Mouse (Mus musculus) kidney, adult 2 months (tissue): Measurements from ENCODE around the gene Gm5565. TPM values are rescaled to one million over a fixed set of nuclear protein-coding genes. Genes with fewer than 3 reads are reported as not detected.
"Not testable (repeated sequence)": the region's sequence is repeated elsewhere in the genome, so short reads cannot be mapped to it uniquely, and the experiment has no call there.

ENCODE experiments used
- DNase-seq: peaks from one replicate; pipeline ENCODE4 v3.0.0; 2021
- H3K27ac ChIP-seq: fragments of 200-500 bp; 2 replicates; pipeline ENCODE4 v1.5.1; 2012; ENCODE audit warnings: low read depth, low read length, control low read depth, inconsistent platforms; ENCODE audit not compliant: insufficient read depth
- H3K27me3 ChIP-seq: fragments of 200-500 bp; replicated peaks from 2 replicates; pipeline ENCODE4 v1.6.1; 2012; ENCODE audit warnings: mild to moderate bottlenecking, moderate library complexity, low read length, inconsistent platforms; ENCODE audit not compliant: control insufficient read depth, insufficient read depth
- H3K36me3 ChIP-seq: fragments of 200-500 bp; 2 replicates; pipeline ENCODE4 v1.6.1; 2012; ENCODE audit warnings: mild to moderate bottlenecking, moderate library complexity, low read length, inconsistent platforms; ENCODE audit not compliant: control insufficient read depth, insufficient read depth
- H3K4me1 ChIP-seq: fragments of 200-500 bp; 2 replicates; pipeline ENCODE4 v1.6.1; 2011; ENCODE audit warnings: low read length; ENCODE audit not compliant: control insufficient read depth, insufficient read depth
- H3K4me3 ChIP-seq: fragments of 200-500 bp; 2 replicates; pipeline ENCODE4 v1.5.1; 2011; ENCODE audit warnings: mild to moderate bottlenecking, low read depth, low read length, control low read depth; ENCODE audit not compliant: insufficient read depth
- CTCF ChIP-seq: fragments of 200-500 bp; conservative IDR thresholded peaks from 2 replicates; pipeline ENCODE4 v1.5.1; 2011; ENCODE audit warnings: low read depth, mild to moderate bottlenecking, control low read depth, low read length, moderate library complexity, mixed read lengths; ENCODE audit not compliant: insufficient read depth, insufficient read length
- POLR2A ChIP-seq: fragments of 200-500 bp; IDR thresholded peaks from one replicate; pipeline ENCODE4 v1.6.1; 2011; ENCODE audit warnings: low read depth, low read length, control low read depth
- WGBS: fragments of 180-500 bp; shearing (Covaris S2); methylation state at CpG from one replicate; pipeline ENCODE4 v1.1.7; 2018; 5-methylcytosine and 5-hydroxymethylcytosine counted together
- polyA plus RNA-seq: library from polyadenylated mRNA; depleted of rRNA; stranded (reverse); fragments of >200 nt; gene quantifications from 2 replicates; pipeline ENCODE4 v1.2.3, GENCODE M21; 2012; rRNA removed

Gm5565 gene
- polyA plus RNA-seq = not detected in 2 replicates

GRCm38 (mm10) chr5:146160439-146160838, at the start of gene Gm5565:
Gm5565 (minus strand) TSS chr5:146160539.
- H3K36me3 ChIP-seq, H3K4me3 ChIP-seq, H3K27me3 ChIP-seq, DNase-seq, H3K27ac ChIP-seq, H3K4me1 ChIP-seq: not testable (repeated sequence)
- WGBS = 86% methylated on average over 3 of the region's 3 CpGs

DNA sequence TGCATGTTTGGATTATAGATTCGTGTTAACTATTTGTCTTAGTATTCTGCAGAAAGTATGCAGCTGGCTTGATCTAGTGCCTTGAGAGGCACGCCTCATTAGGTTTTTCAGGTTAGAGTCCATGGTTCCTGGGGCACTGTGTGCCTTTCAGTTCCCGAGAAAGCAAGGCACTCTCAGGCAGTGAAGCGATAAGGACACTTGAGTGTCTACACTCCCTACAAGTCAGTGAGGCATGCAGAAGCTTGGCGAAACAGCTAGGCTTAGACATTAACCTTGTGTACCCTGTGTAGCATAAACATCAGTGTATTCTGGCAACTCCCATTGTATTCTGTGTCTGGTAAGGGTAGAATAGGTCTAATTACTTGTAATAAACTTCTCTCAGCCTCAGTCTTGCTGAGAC, 45.2 kb upstream of the Gm5565 start:
- Histone ChIP-seq H3K4me1 (peaks cover 26% of the 10 kb centered on the region), H3K27ac (peak overlapping the region; percentile 97), H3K36me3 (peaks cover 5% of the 10 kb centered on the region), H3K4me3 (no peak overlapping the region), H3K27me3 (no peaks in the 10 kb centered on the region)
- DNase-seq = peak; percentile 96
- no peak for TF ChIP-seq POLR2A
- no peak for TF ChIP-seq CTCF
- 31% methylated on average over 5 of the region's 5 CpGs for WGBS

- peaks cover 33% of the 10 kb centered on the region for H3K4me1 ChIP-seq
- WGBS = 72% methylated on average over 2 of the region's 2 CpGs
- no peaks in the 10 kb centered on the region for H3K27me3 ChIP-seq
- TF ChIP-seq POLR2A = no peak
- H3K36me3 ChIP-seq = peaks cover 4% of the 10 kb centered on the region
- H3K4me3 ChIP-seq = no peak overlapping the region
- DNase-seq = peak; percentile 20
- H3K27ac ChIP-seq = peak overlapping the region; percentile 79
Measured at GRCm38 (mm10) chr5:146203921-146204320, 43.6 kb upstream of the Gm5565 start.

- Histone ChIP-seq H3K27ac (no peak overlapping the region), H3K4me1 (peaks cover 25% of the 10 kb centered on the region), H3K27me3 (no peaks in the 10 kb centered on the region), H3K36me3 (peaks cover 5% of the 10 kb centered on the region), H3K4me3 (no peak overlapping the region)
- TF ChIP-seq POLR2A = no peak
- no peak for TF ChIP-seq CTCF
- 99% methylated on average over 6 of the region's 6 CpGs for WGBS
- no peak for DNase-seq
Measured at GRCm38 (mm10) chr5:146200580-146200979, 40.2 kb upstream of the Gm5565 start.

DNA sequence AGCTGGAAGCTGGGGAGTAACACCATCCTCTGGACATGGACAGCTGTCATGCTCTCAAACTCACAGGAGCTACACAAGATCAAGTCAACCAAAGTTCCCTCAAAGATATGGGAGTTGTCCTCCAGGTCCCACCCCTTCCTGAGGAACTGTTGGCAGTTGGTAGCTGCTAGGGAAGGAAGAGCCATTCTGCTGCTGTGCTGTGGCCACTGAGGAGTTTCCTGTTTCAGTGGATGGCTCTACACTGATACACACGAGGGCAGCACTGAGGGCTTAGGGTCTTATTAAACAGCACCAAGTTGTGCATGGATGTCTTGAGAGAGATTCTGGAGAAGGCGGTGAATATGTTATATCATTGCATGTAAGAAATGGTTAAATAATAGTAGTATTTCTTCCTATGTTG, 39.2 kb upstream of the Gm5565 start:
- Histone ChIP-seq H3K36me3 (peaks cover 5% of the 10 kb centered on the region), H3K27me3 (no peaks in the 10 kb centered on the region), H3K4me1 (peaks cover 20% of the 10 kb centered on the region), H3K4me3 (no peak overlapping the region), H3K27ac (peak overlapping the region; percentile 99)
- peak; percentile 19 for DNase-seq
- no peak for TF ChIP-seq POLR2A
- TF ChIP-seq CTCF = no peak
- 60% methylated on average over 2 of the region's 2 CpGs for WGBS

DNA sequence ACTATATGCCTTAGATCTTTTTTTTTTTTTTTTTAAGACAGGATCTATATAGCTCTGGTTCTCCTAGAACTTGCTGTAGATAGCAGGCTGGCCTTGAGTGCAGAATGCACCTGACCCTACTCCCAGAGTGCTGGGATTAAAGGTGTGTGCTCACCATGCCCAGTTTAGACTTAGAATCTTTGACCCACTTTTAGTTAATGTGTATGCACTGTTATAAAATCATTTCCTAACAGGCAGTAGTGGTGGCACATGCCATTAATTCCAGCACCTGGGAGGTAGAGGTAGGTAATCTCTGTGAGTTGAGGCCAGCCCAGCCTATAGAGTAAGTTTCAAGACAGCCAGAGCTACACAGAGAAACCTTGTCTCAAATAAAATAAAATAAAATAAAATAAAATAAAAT, 38.7 kb upstream of the Gm5565 start:
- H3K36me3 ChIP-seq = peaks cover 5% of the 10 kb centered on the region
- H3K4me1 ChIP-seq = peaks cover 15% of the 10 kb centered on the region
- H3K27me3 ChIP-seq = no peaks in the 10 kb centered on the region
- no peak overlapping the region for H3K4me3 ChIP-seq
- TF ChIP-seq POLR2A (no peak), CTCF (no peak)
- DNase-seq = peak; percentile 85
- no peak overlapping the region for H3K27ac ChIP-seq

- Histone ChIP-seq H3K27ac (no peak overlapping the region), H3K27me3 (no peaks in the 10 kb centered on the region), H3K4me3 (no peak overlapping the region), H3K36me3 (peaks cover 2% of the 10 kb centered on the region; the same call in 1 of the 2 replicates), H3K4me1 (peaks cover 15% of the 10 kb centered on the region)
- DNase-seq = no peak
- 88% methylated on average over 8 of the region's 8 CpGs for WGBS
- TF ChIP-seq POLR2A (no peak), CTCF (no peak)
Measured at GRCm38 (mm10) chr5:146193360-146193759, 33.0 kb upstream of the Gm5565 start.

DNA sequence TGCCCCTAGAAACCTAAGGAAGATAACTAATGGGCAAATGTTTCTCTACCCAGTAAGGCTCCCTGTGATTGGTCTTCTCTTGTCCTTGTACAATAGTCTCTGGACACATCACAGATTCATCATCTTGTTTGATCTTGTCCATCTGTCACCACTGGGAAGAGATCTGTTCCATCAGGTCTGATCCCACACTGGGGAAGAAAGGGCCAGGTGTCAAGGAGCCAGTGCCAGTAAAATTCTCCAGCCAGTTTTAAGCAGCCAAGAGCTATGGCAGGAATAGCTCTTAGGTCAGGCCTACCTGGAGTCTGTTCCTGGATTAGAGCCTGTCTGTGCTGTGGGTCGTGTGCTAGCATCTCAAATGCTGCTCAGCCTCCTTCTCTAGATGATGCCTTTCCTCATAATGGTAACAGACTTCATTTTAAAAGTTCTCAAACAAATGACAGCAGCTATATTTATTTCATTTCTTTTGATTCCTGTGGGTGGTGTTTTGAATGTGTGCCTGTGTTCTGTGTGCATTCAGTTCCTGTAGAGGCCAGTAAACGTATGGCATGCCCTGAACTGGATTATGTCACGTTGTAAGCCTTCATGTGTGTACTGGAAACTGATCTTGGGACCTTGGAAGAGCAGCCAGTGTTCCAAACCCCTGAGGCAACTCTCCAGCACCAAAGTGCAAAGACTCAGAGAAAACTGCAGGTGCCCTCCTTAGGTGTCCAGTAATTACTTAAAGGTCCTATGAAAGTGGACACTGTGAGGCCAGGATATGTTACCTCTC, 30.3 kb upstream of the Gm5565 start:
- no peaks in the 10 kb centered on the region for H3K27me3 ChIP-seq
- peak; percentile 32 for DNase-seq
- H3K36me3 ChIP-seq = no peaks in the 10 kb centered on the region
- H3K4me1 ChIP-seq = peaks cover 13% of the 10 kb centered on the region
- 49% methylated on average over 3 of the region's 3 CpGs for WGBS
- H3K27ac ChIP-seq = peak overlapping the region; percentile 94
- H3K4me3 ChIP-seq = no peak overlapping the region
- TF ChIP-seq POLR2A = no peak
- no peak for TF ChIP-seq CTCF
